ENCODE assay signal across 15 mouse cellular contexts in genomic region chr4:120360011-120360521, GRCm38 (mm10). TPM values are rescaled to one million over a fixed set of nuclear protein-coding genes. Genes with fewer than 3 reads are reported as not detected.
DNase-seq lines count a peak whose midpoint lies in the region; ATAC-seq lines count a peak whose summit lies in the region.
"Had no signal": no experiment of that assay in that cellular context is flagged by ENCODE, and none has a peak within 500 bp of the region (broad histone marks: within the 10 kb centered on the region; RNA-seq: fewer than 3 reads in every experiment).

No protein-coding gene starts in this region.

- H3K4me2 ChIP-seq in forebrain, embryonic 15.5 days (replicated peaks), result no peak overlapping the region
- H3K4me2 ChIP-seq in kidney, embryonic 14.5 days (replicated peaks; ENCODE audit: low read depth, low read length), result no peak overlapping the region
- H3K4me2 ChIP-seq in midbrain, embryonic 15.5 days, result no peak overlapping the region
- H3K4me2 ChIP-seq: embryonic facial prominence, embryonic 13.5 days; liver, embryonic 12.5 days; stomach, embryonic 15.5 days had no signal

- WGBS in forebrain, embryonic 15.5 days, result 4% methylated on average over 8 of the region's 8 CpGs
- WGBS in kidney, embryonic 14.5 days, result 9% methylated on average over 8 of the region's 8 CpGs
- WGBS in midbrain, embryonic 15.5 days, result 5% methylated on average over 8 of the region's 8 CpGs

- no peak overlapping the region for H3K4me3 ChIP-seq in forebrain, embryonic 15.5 days
- no peak overlapping the region for H3K4me3 ChIP-seq in kidney, embryonic 14.5 days (ENCODE audit: low read length)
- H3K4me3 ChIP-seq in midbrain, embryonic 15.5 days, result no peak overlapping the region
- H3K4me3 ChIP-seq: embryonic facial prominence, embryonic 13.5 days; liver, embryonic 12.5 days; megakaryocyte, embryonic 14.5 days; stomach, embryonic 15.5 days had no signal

- peaks cover 18% of the 10 kb centered on the region for H3K4me1 ChIP-seq in forebrain, embryonic 15.5 days
- no peaks in the 10 kb centered on the region for H3K4me1 ChIP-seq in kidney, embryonic 14.5 days (ENCODE audit: control insufficient read depth, insufficient read depth, low read length)
- peaks cover 20% of the 10 kb centered on the region for H3K4me1 ChIP-seq in midbrain, embryonic 15.5 days
- H3K4me1 ChIP-seq: embryonic facial prominence, embryonic 13.5 days; liver, embryonic 12.5 days; megakaryocyte, embryonic 14.5 days; stomach, embryonic 15.5 days had no signal

- H3K36me3 ChIP-seq in forebrain, embryonic 15.5 days, result no peaks in the 10 kb centered on the region
- H3K36me3 ChIP-seq in kidney, embryonic 14.5 days (ENCODE audit: control insufficient read depth, insufficient read depth, low read length), result no peaks in the 10 kb centered on the region
- H3K36me3 ChIP-seq in midbrain, embryonic 15.5 days (replicated peaks), result no peaks in the 10 kb centered on the region
- H3K36me3 ChIP-seq: embryonic facial prominence, embryonic 13.5 days; liver, embryonic 12.5 days; stomach, embryonic 15.5 days had no signal

- no peaks in the 10 kb centered on the region for H3K27me3 ChIP-seq in forebrain, embryonic 15.5 days
- H3K27me3 ChIP-seq in kidney, embryonic 14.5 days (ENCODE audit: control insufficient read depth, insufficient read depth, low read length), result 0 out of 2 replicates have a peak, but pooled peaks cover 2% of the 10 kb centered on the region
- 0 out of 2 replicates have a peak, but pooled peaks cover 2% of the 10 kb centered on the region for H3K27me3 ChIP-seq in midbrain, embryonic 15.5 days (replicated peaks)

- no peak overlapping the region for H3K9ac ChIP-seq in forebrain, embryonic 15.5 days (replicated peaks)
- H3K9ac ChIP-seq in kidney, embryonic 14.5 days (ENCODE audit: low read depth, low read length), result no peak overlapping the region
- no peak overlapping the region for H3K9ac ChIP-seq in midbrain, embryonic 15.5 days
- H3K9ac ChIP-seq: embryonic facial prominence, embryonic 13.5 days; liver, embryonic 12.5 days; stomach, embryonic 15.5 days had no signal

- ATAC-seq in forebrain, embryonic 15.5 days (replicated peaks), result 0 out of 2 replicates have a peak, but pooled peaks have one; percentile 17
- ATAC-seq in kidney, embryonic 14.5 days (ENCODE audit: low FRiP score, low TSS enrichment), result 0 out of 2 replicates have a peak, but pooled peaks have one; percentile 43
- ATAC-seq in midbrain, embryonic 15.5 days (replicated peaks), result peak; percentile 68
- no peak for ATAC-seq in megakaryocyte-erythroid progenitor cell, adult 5-6 weeks (replicated peaks; ENCODE audit: low FRiP score, low TSS enrichment, poor library complexity, severe bottlenecking)
- ATAC-seq: liver, embryonic 12.5 days had no signal

- H3K9me3 ChIP-seq in forebrain, embryonic 15.5 days, result no peaks in the 10 kb centered on the region
- no peaks in the 10 kb centered on the region for H3K9me3 ChIP-seq in kidney, embryonic 14.5 days (ENCODE audit: control insufficient read depth, low read length)
- H3K9me3 ChIP-seq in midbrain, embryonic 15.5 days, result no peaks in the 10 kb centered on the region
- H3K9me3 ChIP-seq: embryonic facial prominence, embryonic 13.5 days; liver, embryonic 12.5 days; megakaryocyte, embryonic 14.5 days; stomach, embryonic 15.5 days had no signal

- DNase-seq in ES-CJ7 (ENCODE audit: low read depth, low spot score), result peak; percentile 28
- DNase-seq in right cerebral cortex, postnatal 14 days, result no peak
- no peak for DNase-seq in gastrocnemius, postnatal 4 days (ENCODE audit: low spot score in 2 of 2)
- no peak for DNase-seq in layer of hippocampus, adult 11-12 months (ENCODE audit: low spot score)
- DNase-seq: cerebellum, adult 9-11 months; heart, postnatal 10 days; layer of hippocampus, postnatal 36 days had no signal

- H3K27ac ChIP-seq in forebrain, embryonic 15.5 days (replicated peaks), result 0 out of 2 replicates have a peak overlapping the region, but pooled peaks have one; percentile 29
- H3K27ac ChIP-seq in kidney, embryonic 14.5 days (ENCODE audit: low read depth, low read length), result no peak overlapping the region
- peak overlapping the region; percentile 55 for H3K27ac ChIP-seq in midbrain, embryonic 15.5 days
- H3K27ac ChIP-seq: embryonic facial prominence, embryonic 13.5 days; liver, embryonic 12.5 days; stomach, embryonic 15.5 days had no signal

RNA-seq across cellular contexts. Expression of gene Scmh1, which starts 45.0 kb away (rescaled TPM):
- 65.8 and 72.4 TPM in 2 replicates for polyA plus RNA-seq in forebrain, embryonic 15.5 days (2015; fragmentation: Nextera tagmentation; extraction: Ambion mirVana)
- polyA plus RNA-seq in kidney, embryonic 14.5 days (2014; fragmentation: Nextera tagmentation; extraction: Ambion mirVana), result 32.8 and 50.0 TPM in 2 replicates
- 98.0 and 106 TPM in 2 replicates for polyA plus RNA-seq in midbrain, embryonic 15.5 days (2015; fragmentation: Nextera tagmentation; extraction: Ambion mirVana)
- 27.6 and 65.7 TPM in 2 replicates for total RNA-seq in megakaryocyte-erythroid progenitor cell, adult 5-6 weeks (2014; fragmentation: Nextera tagmentation)
- 9.7 and 16.9 TPM in 2 replicates for total RNA-seq in megakaryocyte-erythroid progenitor cell, adult 5-6 weeks (2017)
- total RNA-seq in gastrocnemius, postnatal 4 days (2021), result 10 to 100 TPM; 45.8 to 51.2 TPM
